In the genomic region with DNA sequence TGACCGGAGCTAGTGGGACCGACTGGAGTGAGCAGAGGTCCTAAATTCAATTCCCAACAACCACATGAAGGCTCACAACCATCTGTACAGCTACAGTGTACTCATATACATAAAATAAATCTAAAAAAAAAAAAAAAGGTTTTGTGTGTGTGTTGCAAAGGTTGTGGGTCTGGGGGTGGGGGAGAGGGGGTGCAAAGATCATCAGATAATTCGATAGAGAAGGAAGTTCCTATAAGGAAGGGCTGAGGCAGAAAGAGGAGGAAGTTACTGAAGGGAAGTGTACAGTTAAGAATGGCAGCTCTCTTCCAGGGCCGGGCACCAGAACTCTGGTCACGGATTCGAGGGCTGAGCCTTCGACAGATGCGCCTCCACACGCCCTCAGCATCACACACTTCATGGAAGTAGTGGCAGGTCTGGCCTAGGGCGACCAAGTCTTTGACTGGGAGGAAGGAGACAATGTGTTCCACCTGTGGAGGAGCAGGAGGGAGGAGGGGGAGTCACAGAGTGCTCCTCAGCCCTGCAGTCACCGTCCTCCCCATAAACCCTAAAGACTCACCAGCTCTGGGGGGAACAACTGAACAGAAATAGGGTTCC, we compare ENCODE assay signal across 22 mouse cellular contexts. TPM values are rescaled to one million over a fixed set of nuclear protein-coding genes. Genes with fewer than 3 reads are reported as not detected.
DNase-seq lines count a peak whose midpoint lies in the region; ATAC-seq and TF ChIP-seq lines count a peak whose summit lies in the region.
"Had no signal": no experiment of that assay in that cellular context is flagged by ENCODE, and none has a peak within 500 bp of the region (broad histone marks: within the 10 kb centered on the region; RNA-seq: fewer than 3 reads in every experiment).

No protein-coding gene starts in this region.

- TF ChIP-seq CTCF in testis, adult 2 months (IDR thresholded peaks at IDR 0.05; ENCODE audit: control insufficient read depth, insufficient read depth, insufficient replicate concordance, low read depth, low read length), result no peak

- DNase-seq in testis, postnatal 14 days (ENCODE audit: low spot score), result no peak
- no peak for DNase-seq in embryonic facial prominence, embryonic 10.5 days (ENCODE audit: low spot score)
- DNase-seq in cerebellum, postnatal 4 days (ENCODE audit: low spot score in 2 of 2), result no peak
- no peak for DNase-seq in frontal cortex, postnatal 25 days (ENCODE audit: low spot score in 2 of 2)
- no peak for DNase-seq in thymus, postnatal 36 days
- DNase-seq: adrenal gland, postnatal 10 days; cerebellum, adult 18-20 months; cerebellum, adult 9-11 months; cerebellum, postnatal 36 days; gastrocnemius, postnatal 10 days; heart, adult 2 months; heart, postnatal 14 days had no signal

- H3K27me3 ChIP-seq in testis, adult 2 months (ENCODE audit: control insufficient read depth, insufficient read depth, low read length), result no peaks in the 10 kb centered on the region
- H3K27me3 ChIP-seq in embryonic facial prominence, embryonic 10.5 days (replicated peaks; ENCODE audit: low read depth, poor library complexity, severe bottlenecking), result 0 out of 2 replicates have a peak, but pooled peaks cover 3% of the 10 kb centered on the region
- H3K27me3 ChIP-seq: embryonic facial prominence, embryonic 15.5 days; forebrain, embryonic 15.5 days; heart, embryonic 15.5 days had no signal

- peak; percentile 20; the same call in 1 of the 2 replicates for TF ChIP-seq POLR2A in testis, adult 2 months (IDR thresholded peaks at IDR 0.05; ENCODE audit: control insufficient read depth, low read depth, low read length)

- peak overlapping the region; percentile 87 for H3K4me3 ChIP-seq in testis, adult 2 months (ENCODE audit: control insufficient read depth, low read depth, low read length)
- H3K4me3 ChIP-seq in embryonic facial prominence, embryonic 10.5 days, result no peak overlapping the region
- H3K4me3 ChIP-seq: embryonic facial prominence, embryonic 15.5 days; erythroblast, embryonic 14.5 days; forebrain, embryonic 10.5 days; forebrain, embryonic 15.5 days; heart, adult 2 months; heart, embryonic 15.5 days; hindbrain, embryonic 10.5 days had no signal

- WGBS in embryonic facial prominence, embryonic 10.5 days, result 88% methylated on average over 11 of the region's 11 CpGs

- no peaks in the 10 kb centered on the region for H3K9me3 ChIP-seq in embryonic facial prominence, embryonic 10.5 days
- H3K9me3 ChIP-seq: embryonic facial prominence, embryonic 15.5 days; forebrain, embryonic 10.5 days; forebrain, embryonic 15.5 days; heart, embryonic 15.5 days; hindbrain, embryonic 10.5 days had no signal

- H3K36me3 ChIP-seq in testis, adult 2 months (ENCODE audit: control insufficient read depth, insufficient read depth, low read length), result no peaks in the 10 kb centered on the region
- H3K36me3 ChIP-seq in embryonic facial prominence, embryonic 10.5 days (replicated peaks), result no peaks in the 10 kb centered on the region
- H3K36me3 ChIP-seq: embryonic facial prominence, embryonic 15.5 days; forebrain, embryonic 10.5 days; forebrain, embryonic 15.5 days; heart, embryonic 15.5 days; hindbrain, embryonic 10.5 days had no signal

- ATAC-seq in megakaryocyte, adult 5-6 weeks (ENCODE audit: poor library complexity, severe bottlenecking), result peak; percentile 29
- ATAC-seq: forebrain, embryonic 15.5 days had no signal

- H3K4me1 ChIP-seq in testis, adult 2 months (ENCODE audit: control insufficient read depth, insufficient read depth, low read length), result no peaks in the 10 kb centered on the region; the same call in none of the 2 replicates
- peaks cover 23% of the 10 kb centered on the region for H3K4me1 ChIP-seq in embryonic facial prominence, embryonic 10.5 days

- H3K27ac ChIP-seq in testis, adult 2 months (ENCODE audit: control insufficient read depth, insufficient read depth, low read depth, low read length), result peak overlapping the region; percentile 35; the same call in 1 of the 2 replicates
- peak overlapping the region; percentile 77 for H3K27ac ChIP-seq in embryonic facial prominence, embryonic 10.5 days (replicated peaks)
- H3K27ac ChIP-seq: embryonic facial prominence, embryonic 15.5 days; forebrain, embryonic 15.5 days; heart, adult 2 months; heart, embryonic 15.5 days; hindbrain, embryonic 14.5 days had no signal

RNA-seq across cellular contexts. Expression of gene Fbxo24, which starts 4.8 kb away (rescaled TPM):
- 175 and 181 TPM in 2 replicates for polyA plus RNA-seq in testis, adult 2 months (2012; rRNA removed)
- polyA plus RNA-seq in embryonic facial prominence, embryonic 10.5 days (2016; fragmentation: Nextera tagmentation; extraction: Ambion mirVana), result 0.17 and 0.36 TPM in 2 replicates
- 0.18 TPM in 1 of 2 replicates, not detected in the other for total RNA-seq in megakaryocyte, adult 5-6 weeks (2015)
- 0.37 TPM in 1 of 2 replicates, not detected in the other for total RNA-seq in megakaryocyte, adult 5-6 weeks (2017)
- polyA plus RNA-seq: erythroblast, embryonic 14.5 days; forebrain, embryonic 15.5 days; heart, embryonic 11.5 days had no signal

RNA-seq across cellular contexts. Expression of gene Lrch4, which starts 4.9 kb away (rescaled TPM):
- polyA plus RNA-seq in testis, adult 2 months (2012; rRNA removed), result 131 and 139 TPM in 2 replicates
- polyA plus RNA-seq in embryonic facial prominence, embryonic 10.5 days (2016; fragmentation: Nextera tagmentation; extraction: Ambion mirVana), result 36.7 and 46.5 TPM in 2 replicates
- total RNA-seq in megakaryocyte, adult 5-6 weeks (2015), result 76.5 and 93.0 TPM in 2 replicates
- total RNA-seq in megakaryocyte, adult 5-6 weeks (2017), result 57.1 and 66.7 TPM in 2 replicates

RNA-seq across cellular contexts. Expression of gene Gm20605, which starts 4.9 kb away (rescaled TPM):
- 15.0 and 15.6 TPM in 2 replicates for polyA plus RNA-seq in testis, adult 2 months (2012; rRNA removed)
- polyA plus RNA-seq in embryonic facial prominence, embryonic 10.5 days (2016; fragmentation: Nextera tagmentation; extraction: Ambion mirVana), result 14.2 and 14.6 TPM in 2 replicates
- 8.1 and 10.2 TPM in 2 replicates for total RNA-seq in megakaryocyte, adult 5-6 weeks (2015)
- 5.7 and 18.8 TPM in 2 replicates for total RNA-seq in megakaryocyte, adult 5-6 weeks (2017)

RNA-seq across cellular contexts. Expression of gene Pcolce, which starts 10.4 kb away (rescaled TPM):
- polyA plus RNA-seq in testis, adult 2 months (2012; rRNA removed), result 98.5 and 102 TPM in 2 replicates
- 122 and 128 TPM in 2 replicates for polyA plus RNA-seq in embryonic facial prominence, embryonic 10.5 days (2016; fragmentation: Nextera tagmentation; extraction: Ambion mirVana)
- total RNA-seq in megakaryocyte, adult 5-6 weeks (2015), result 0.40 and 1.0 TPM in 2 replicates
- 0.51 TPM in 1 of 2 replicates, not detected in the other for total RNA-seq in megakaryocyte, adult 5-6 weeks (2017)

RNA-seq across cellular contexts. Expression of gene Sap25, which starts 17.1 kb away (rescaled TPM):
- 37.9 and 42.4 TPM in 2 replicates for polyA plus RNA-seq in testis, adult 2 months (2012; rRNA removed)
- polyA plus RNA-seq in embryonic facial prominence, embryonic 10.5 days (2016; fragmentation: Nextera tagmentation; extraction: Ambion mirVana), result 9.0 and 9.2 TPM in 2 replicates
- 59.9 and 97.5 TPM in 2 replicates for total RNA-seq in megakaryocyte, adult 5-6 weeks (2015)
- total RNA-seq in megakaryocyte, adult 5-6 weeks (2017), result 27.8 and 35.6 TPM in 2 replicates

Comparison
In these comparisons a context has a peak if more than half of its experiments do, and no peak if none do; other contexts are left out.
1. RNA of gene Fbxo24, which starts 4.8 kb away (polyA plus RNA-seq): 175 to 181 TPM in testis, adult 2 months; 0.17 to 0.36 TPM in embryonic facial prominence, embryonic 10.5 days; every median in the first group is over 100 times any median in the second.